Mouse (Mus musculus) heart, adult 2 months (tissue): ENCODE results near the gene Gm13279.
"Not testable (repeated sequence)": the region's sequence is repeated elsewhere in the genome, so short reads cannot be mapped to it uniquely, and the experiment has no call there.

Source experiments
- CTCF ChIP-seq: fragments of 200-600 bp; IDR thresholded peaks from 2 replicates; pipeline ENCODE4 v1.8.1; 2022; ENCODE audit warnings: antibody characterized with exemption, mild to moderate bottlenecking, moderate library complexity
- EP300 ChIP-seq: fragments of 200-500 bp; IDR thresholded peaks from 2 replicates; pipeline ENCODE4 v1.6.1; 2011; ENCODE audit warnings: low read depth, low read length, control low read depth; ENCODE audit not compliant: insufficient read depth
- POLR2A ChIP-seq: fragments of 200-500 bp; IDR thresholded peaks from 2 replicates; pipeline ENCODE4 v1.6.1; 2011; ENCODE audit warnings: mild to moderate bottlenecking, low read depth, low read length, control low read depth; ENCODE audit not compliant: insufficient read depth

DNA sequence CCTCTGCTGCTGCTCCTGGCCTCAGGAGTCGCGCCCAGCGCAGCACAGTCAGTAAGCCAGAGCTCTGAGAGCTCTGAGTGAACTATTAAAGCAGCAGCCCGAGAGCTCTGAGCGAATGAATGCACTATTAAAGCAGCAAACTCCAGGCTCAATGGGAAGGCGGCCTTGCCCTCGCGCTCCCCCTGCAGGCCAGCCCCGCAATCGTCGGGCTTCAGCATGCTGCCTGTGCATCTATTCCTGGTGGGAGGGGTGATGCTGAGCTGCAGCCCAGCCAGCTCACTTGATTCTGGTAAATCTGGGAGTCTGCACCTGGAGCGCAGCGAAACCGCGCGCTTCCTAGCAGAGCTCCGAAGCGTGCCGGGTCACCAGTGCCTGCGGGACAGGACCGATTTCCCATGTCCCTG lies 39.6 kb upstream of the Gm13279 start:
- TF ChIP-seq CTCF (peak; percentile 66), POLR2A (peak; percentile 61; the same call in 1 of the 2 replicates)
- TF ChIP-seq EP300: not testable (repeated sequence)
